Mouse (Mus musculus): ENCODE measurements at regions not wholly inside any gene's neighbourhood (a gene's known extent, or its start where the extent isn't known, plus 50 kb on each side); places are given as distances from the start of the nearest gene placed in this dataset.

GRCm38 (mm10) chr3:140645785-140646388, 566.3 kb downstream of the Pdha2 start:
- no peak for DNase-seq (ENCODE audit: low spot score)

GRCm38 (mm10) chr3:140619885-140620284, 592.3 kb downstream of the Pdha2 start:
- DNase-seq (ENCODE audit: low spot score), result no peak
